Mouse (Mus musculus): ENCODE measurements around the gene Pcsk1n. TPM values are rescaled to one million over a fixed set of nuclear protein-coding genes. Genes with fewer than 3 reads are reported as not detected.

Pcsk1n gene
- polyA plus RNA-seq, 1 experiment from 2014 or later: 0.89 TPM

GRCm38 (mm10) chrX:7950091-7950490 lies 30.5 kb downstream of the Pcsk1n start:
- WGBS: 92% methylated on average over 7 of the region's 7 CpGs
- H3K36me3 ChIP-seq: no peaks in the 10 kb centered on the region
- no peak overlapping the region for H3K4me2 ChIP-seq (replicated peaks)
- H3K4me1 ChIP-seq: no peaks in the 10 kb centered on the region
- H3K9me3 ChIP-seq: no peaks in the 10 kb centered on the region
- no peaks in the 10 kb centered on the region for H3K27me3 ChIP-seq
- H3K27ac ChIP-seq: no peak overlapping the region
- no peak overlapping the region for H3K4me3 ChIP-seq
- ATAC-seq (ENCODE audit: low FRiP score, low read depth): no peak
- no peak overlapping the region for H3K9ac ChIP-seq

DNA sequence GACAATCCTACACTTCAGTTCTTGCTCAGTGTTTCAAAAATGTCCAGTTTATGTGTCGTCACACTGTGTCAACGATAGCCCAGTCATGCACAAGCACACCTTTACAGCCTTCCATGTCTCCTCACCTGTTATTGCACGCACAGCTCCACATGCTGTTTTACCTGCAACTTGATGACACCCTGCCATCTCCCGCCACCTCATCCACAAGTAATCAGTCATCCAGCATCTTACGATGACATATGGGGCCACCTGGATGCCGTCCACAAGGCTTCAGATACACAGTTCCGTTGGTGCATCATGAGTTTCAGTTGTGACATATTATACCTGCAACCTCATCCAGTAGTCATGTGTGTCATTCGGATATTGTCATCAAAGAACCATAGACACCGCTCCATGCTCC lies 39.2 kb downstream of the Pcsk1n start:
- H3K4me3 ChIP-seq: no peak overlapping the region
- no peaks in the 10 kb centered on the region for H3K36me3 ChIP-seq
- H3K27ac ChIP-seq: no peak overlapping the region
- H3K4me2 ChIP-seq (replicated peaks): no peak overlapping the region
- ATAC-seq (ENCODE audit: low FRiP score, low read depth): no peak
- H3K4me1 ChIP-seq: no peaks in the 10 kb centered on the region
- no peak overlapping the region for H3K9ac ChIP-seq
- no peaks in the 10 kb centered on the region for H3K27me3 ChIP-seq
- WGBS: 86% methylated on average over 9 of the region's 9 CpGs
- H3K9me3 ChIP-seq: no peaks in the 10 kb centered on the region

GRCm38 (mm10) chrX:7963829-7964626 lies 44.4 kb downstream of the Pcsk1n start:
- Histone ChIP-seq H3K36me3 (no peaks in the 10 kb centered on the region), H3K27ac (no peak overlapping the region), H3K4me3 (no peak overlapping the region), H3K4me1 (no peaks in the 10 kb centered on the region), H3K4me2 (replicated peaks) (no peak overlapping the region), H3K9ac (no peak overlapping the region), H3K9me3 (no peaks in the 10 kb centered on the region), H3K27me3 (no peaks in the 10 kb centered on the region)
- WGBS: 76% methylated on average over 7 of the region's 7 CpGs
- no peak for ATAC-seq (ENCODE audit: low FRiP score, low read depth)

DNA sequence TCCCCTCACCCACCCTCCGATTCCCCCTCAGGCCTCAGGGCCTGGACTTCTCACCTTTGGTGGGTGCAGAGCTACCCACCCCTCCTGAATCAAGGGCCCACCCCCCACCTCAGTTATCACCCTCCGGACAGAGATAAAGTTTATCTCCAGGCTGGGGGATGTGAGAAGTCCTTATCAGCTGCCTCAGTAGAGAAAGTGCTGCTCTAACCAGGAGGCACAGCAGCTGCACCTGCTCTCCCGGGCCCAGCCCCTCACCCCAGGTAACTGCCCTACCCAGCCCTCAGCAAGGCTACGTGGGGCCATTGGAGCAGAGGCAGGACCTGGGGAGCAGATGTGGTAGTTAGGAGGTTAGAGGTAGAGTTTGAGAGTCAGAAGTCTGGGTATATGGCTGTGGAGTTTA lies 46.5 kb downstream of the Pcsk1n start:
- H3K27me3 ChIP-seq: no peaks in the 10 kb centered on the region
- H3K4me1 ChIP-seq: no peaks in the 10 kb centered on the region
- no peak for ATAC-seq (ENCODE audit: low FRiP score, low read depth)
- no peaks in the 10 kb centered on the region for H3K36me3 ChIP-seq
- no peak overlapping the region for H3K4me2 ChIP-seq (replicated peaks)
- 79% methylated on average over 4 of the region's 4 CpGs for WGBS
- no peak overlapping the region for H3K27ac ChIP-seq
- no peak overlapping the region for H3K9ac ChIP-seq
- no peaks in the 10 kb centered on the region for H3K9me3 ChIP-seq
- no peak overlapping the region for H3K4me3 ChIP-seq

GRCm38 (mm10) chrX:7967596-7968201 lies 48.1 kb downstream of the Pcsk1n start:
- no peaks in the 10 kb centered on the region for H3K9me3 ChIP-seq
- H3K4me1 ChIP-seq: no peaks in the 10 kb centered on the region
- H3K4me2 ChIP-seq (replicated peaks): no peak overlapping the region
- no peak overlapping the region for H3K9ac ChIP-seq
- H3K27ac ChIP-seq: no peak overlapping the region
- WGBS: 68% methylated on average over 8 of the region's 9 CpGs
- H3K27me3 ChIP-seq: no peaks in the 10 kb centered on the region
- no peak for ATAC-seq (ENCODE audit: low FRiP score, low read depth)
- H3K36me3 ChIP-seq: no peaks in the 10 kb centered on the region
- H3K4me3 ChIP-seq: no peak overlapping the region

DNA sequence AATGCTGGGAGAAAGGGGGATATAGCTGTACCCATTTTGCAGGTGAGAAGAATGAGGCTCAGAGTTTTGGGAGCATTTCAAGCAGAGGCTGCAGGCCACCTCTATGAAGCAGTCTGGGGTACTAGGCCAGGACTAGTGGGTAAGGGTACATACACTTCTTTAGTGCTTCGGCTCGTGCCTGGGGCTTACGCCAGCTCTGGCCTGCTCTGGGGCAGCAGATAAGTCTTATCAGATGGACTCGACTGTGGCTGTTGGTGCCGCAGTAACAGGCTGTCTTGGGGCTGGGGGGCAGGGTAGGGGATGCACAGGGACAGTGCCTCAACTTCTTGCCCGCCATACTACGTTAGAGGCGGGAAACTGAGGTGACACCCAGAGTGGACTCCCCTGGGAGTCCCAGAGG lies 48.6 kb downstream of the Pcsk1n start:
- Histone ChIP-seq H3K36me3 (no peaks in the 10 kb centered on the region), H3K4me3 (no peak overlapping the region), H3K4me1 (no peaks in the 10 kb centered on the region), H3K27me3 (no peaks in the 10 kb centered on the region), H3K9me3 (no peaks in the 10 kb centered on the region), H3K4me2 (replicated peaks) (no peak overlapping the region), H3K9ac (no peak overlapping the region), H3K27ac (no peak overlapping the region)
- no peak for ATAC-seq (ENCODE audit: low FRiP score, low read depth)
- 87% methylated on average over 8 of the region's 8 CpGs for WGBS

DNA sequence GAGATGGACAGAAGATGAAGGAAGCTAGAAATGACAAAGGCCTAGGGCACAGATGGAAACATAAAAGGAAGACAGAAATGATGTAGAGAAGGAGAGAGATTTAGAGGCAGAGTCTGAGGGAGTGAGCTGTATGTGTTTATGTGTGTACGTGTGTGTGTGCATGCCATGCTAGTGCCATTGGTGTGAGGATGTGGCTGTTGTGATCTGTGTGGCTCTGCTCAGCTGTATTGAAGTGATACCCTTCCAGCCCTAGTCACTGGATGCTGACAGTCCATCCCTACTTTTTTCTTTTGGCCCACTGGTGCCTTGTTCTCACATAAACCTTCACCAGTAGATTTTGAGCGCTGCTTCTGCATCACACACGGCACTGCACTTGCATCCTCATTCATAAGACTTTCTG lies 49.3 kb downstream of the Pcsk1n start:
- Histone ChIP-seq H3K4me3 (no peak overlapping the region), H3K9ac (no peak overlapping the region), H3K4me2 (replicated peaks) (no peak overlapping the region), H3K36me3 (no peaks in the 10 kb centered on the region), H3K4me1 (no peaks in the 10 kb centered on the region), H3K9me3 (no peaks in the 10 kb centered on the region), H3K27ac (no peak overlapping the region), H3K27me3 (no peaks in the 10 kb centered on the region)
- WGBS: 71% methylated on average over 3 of the region's 3 CpGs
- ATAC-seq (ENCODE audit: low FRiP score, low read depth): no peak

GRCm38 (mm10) chrX:7971292-7971691 lies 51.7 kb downstream of the Pcsk1n start:
- H3K4me1 ChIP-seq: no peaks in the 10 kb centered on the region
- H3K4me3 ChIP-seq: no peak overlapping the region
- no peaks in the 10 kb centered on the region for H3K9me3 ChIP-seq
- no peak for ATAC-seq (ENCODE audit: low FRiP score, low read depth)
- H3K27ac ChIP-seq: no peak overlapping the region
- H3K9ac ChIP-seq: no peak overlapping the region
- H3K27me3 ChIP-seq: no peaks in the 10 kb centered on the region
- WGBS: 83% methylated on average over 4 of the region's 4 CpGs
- H3K4me2 ChIP-seq (replicated peaks): no peak overlapping the region
- H3K36me3 ChIP-seq: no peaks in the 10 kb centered on the region

Other genes with a start within 250 kb of the Pcsk1n start
- 108 and 114 TPM in 2 replicates for gene Plp2, start 248.4 kb upstream of the Pcsk1n start, polyA plus RNA-seq (2015; fragmentation: Nextera tagmentation; extraction: Ambion mirVana)
- gene Magix, start 238.6 kb upstream of the Pcsk1n start, polyA plus RNA-seq (2015; fragmentation: Nextera tagmentation; extraction: Ambion mirVana): 0.22 and 0.40 TPM in 2 replicates
- gene Gpkow, start 222.7 kb upstream of the Pcsk1n start, polyA plus RNA-seq (2015; fragmentation: Nextera tagmentation; extraction: Ambion mirVana): 40.8 and 42.6 TPM in 2 replicates
- 32.0 and 36.1 TPM in 2 replicates for gene Wdr45, start 205.5 kb upstream of the Pcsk1n start, polyA plus RNA-seq (2015; fragmentation: Nextera tagmentation; extraction: Ambion mirVana)
- 0.48 and 0.78 TPM in 2 replicates for gene Gm45208, start 197.6 kb upstream of the Pcsk1n start, polyA plus RNA-seq (2015; fragmentation: Nextera tagmentation; extraction: Ambion mirVana)
- gene Praf2, start 191.4 kb upstream of the Pcsk1n start, polyA plus RNA-seq (2015; fragmentation: Nextera tagmentation; extraction: Ambion mirVana): 84.1 and 85.0 TPM in 2 replicates
- gene Ccdc120, start 168.9 kb upstream of the Pcsk1n start, polyA plus RNA-seq (2015; fragmentation: Nextera tagmentation; extraction: Ambion mirVana): 17.5 and 22.1 TPM in 2 replicates
- gene Tfe3, start 157.3 kb upstream of the Pcsk1n start, polyA plus RNA-seq (2015; fragmentation: Nextera tagmentation; extraction: Ambion mirVana): 26.4 and 27.6 TPM in 2 replicates
- 42.0 and 47.3 TPM in 2 replicates for gene Gripap1, start 130.1 kb upstream of the Pcsk1n start, polyA plus RNA-seq (2015; fragmentation: Nextera tagmentation; extraction: Ambion mirVana)
- gene Kcnd1, start 97.5 kb upstream of the Pcsk1n start, polyA plus RNA-seq (2015; fragmentation: Nextera tagmentation; extraction: Ambion mirVana): 0.94 and 1.7 TPM in 2 replicates
- 45.4 and 49.8 TPM in 2 replicates for gene Otud5, start 78.5 kb upstream of the Pcsk1n start, polyA plus RNA-seq (2015; fragmentation: Nextera tagmentation; extraction: Ambion mirVana)
- gene Pim2, start 41.6 kb upstream of the Pcsk1n start, polyA plus RNA-seq (2015; fragmentation: Nextera tagmentation; extraction: Ambion mirVana): 4.1 and 4.8 TPM in 2 replicates
- gene Slc35a2, start 35.8 kb upstream of the Pcsk1n start, polyA plus RNA-seq (2015; fragmentation: Nextera tagmentation; extraction: Ambion mirVana): 45.2 and 50.2 TPM in 2 replicates
- gene Pqbp1, start 20.6 kb upstream of the Pcsk1n start, polyA plus RNA-seq (2015; fragmentation: Nextera tagmentation; extraction: Ambion mirVana): 138 and 149 TPM in 2 replicates
- gene Timm17b, start 20.5 kb upstream of the Pcsk1n start, polyA plus RNA-seq (2015; fragmentation: Nextera tagmentation; extraction: Ambion mirVana): 179 and 181 TPM in 2 replicates
- not detected in 2 replicates for gene Gm10491, start 12.0 kb upstream of the Pcsk1n start, polyA plus RNA-seq (2015; fragmentation: Nextera tagmentation; extraction: Ambion mirVana)
- gene Gm10490, start 10.3 kb upstream of the Pcsk1n start, polyA plus RNA-seq (2015; fragmentation: Nextera tagmentation; extraction: Ambion mirVana): not detected in 2 replicates
- gene Eras, start 8.8 kb downstream of the Pcsk1n start, polyA plus RNA-seq (2015; fragmentation: Nextera tagmentation; extraction: Ambion mirVana): not detected in 2 replicates
- 39.3 and 42.2 TPM in 2 replicates for gene Hdac6, start 28.1 kb downstream of the Pcsk1n start, polyA plus RNA-seq (2015; fragmentation: Nextera tagmentation; extraction: Ambion mirVana)
- 1.1 and 1.9 TPM in 2 replicates for gene Gata1, start 58.2 kb downstream of the Pcsk1n start, polyA plus RNA-seq (2015; fragmentation: Nextera tagmentation; extraction: Ambion mirVana)
- not detected in 2 replicates for gene Glod5, start 98.7 kb downstream of the Pcsk1n start, polyA plus RNA-seq (2015; fragmentation: Nextera tagmentation; extraction: Ambion mirVana)
- 67.8 and 69.3 TPM in 2 replicates for gene Suv39h1, start 154.9 kb downstream of the Pcsk1n start, polyA plus RNA-seq (2015; fragmentation: Nextera tagmentation; extraction: Ambion mirVana)
- 0.15 and 0.40 TPM in 2 replicates for gene Was, start 170.7 kb downstream of the Pcsk1n start, polyA plus RNA-seq (2015; fragmentation: Nextera tagmentation; extraction: Ambion mirVana)
- gene Wdr13, start 213.1 kb downstream of the Pcsk1n start, polyA plus RNA-seq (2015; fragmentation: Nextera tagmentation; extraction: Ambion mirVana): 20.1 TPM in 2 replicates
- 482 and 551 TPM in 2 replicates for gene Rbm3, start 226.1 kb downstream of the Pcsk1n start, polyA plus RNA-seq (2015; fragmentation: Nextera tagmentation; extraction: Ambion mirVana)